Mouse (Mus musculus): ENCODE data around the gene Tns1.
"Not testable (repeated sequence)": the region's sequence is repeated elsewhere in the genome, so short reads cannot be mapped to it uniquely, and the experiment has no call there.

Tns1 gene

GRCm38 (mm10) chr1:74124021-74124981 is at the start of gene Tns1:
Tns1 (minus strand) TSS chr1:74124449.
- peak; percentile 82 for DNase-seq (ENCODE audit: low read depth, low spot score)

GRCm38 (mm10) chr1:74172722-74173121 is 48.5 kb upstream of the Tns1 start:
- DNase-seq (ENCODE audit: low read depth, low spot score), result no peak

- DNase-seq (ENCODE audit: low read depth, low spot score), result no peak
Observed at GRCm38 (mm10) chr1:74169721-74170120, 45.5 kb upstream of the Tns1 start.

GRCm38 (mm10) chr1:74167136-74167535 is 42.9 kb upstream of the Tns1 start:
- no peak for DNase-seq (ENCODE audit: low read depth, low spot score)

- no peak for DNase-seq (ENCODE audit: low read depth, low spot score)
Observed at GRCm38 (mm10) chr1:74160036-74160435, 35.8 kb upstream of the Tns1 start.

GRCm38 (mm10) chr1:74159613-74160012 is 35.4 kb upstream of the Tns1 start:
- not testable (repeated sequence) for DNase-seq (ENCODE audit: low read depth, low spot score)

- no peak for DNase-seq (ENCODE audit: low read depth, low spot score)
Observed at GRCm38 (mm10) chr1:74156381-74156910, 32.2 kb upstream of the Tns1 start.

GRCm38 (mm10) chr1:74155435-74156012 is 31.3 kb upstream of the Tns1 start:
- DNase-seq (ENCODE audit: low read depth, low spot score), result no peak

GRCm38 (mm10) chr1:74153461-74154184 is 29.4 kb upstream of the Tns1 start, which contains the start of gene Cxcr2:
Cxcr2 (plus strand) TSS chr1:74153989.
- no peak for DNase-seq (ENCODE audit: low read depth, low spot score)

- DNase-seq (ENCODE audit: low read depth, low spot score), result no peak
Observed at GRCm38 (mm10) chr1:74151091-74151490, 26.8 kb upstream of the Tns1 start.

GRCm38 (mm10) chr1:74150101-74150500 is 25.9 kb upstream of the Tns1 start:
- no peak for DNase-seq (ENCODE audit: low read depth, low spot score)

- no peak for DNase-seq (ENCODE audit: low read depth, low spot score)
Observed at GRCm38 (mm10) chr1:74149106-74149885, 25.0 kb upstream of the Tns1 start.

- DNase-seq (ENCODE audit: low read depth, low spot score), result peak; percentile 78
Observed at GRCm38 (mm10) chr1:74141781-74142180, 17.5 kb upstream of the Tns1 start.

GRCm38 (mm10) chr1:74139415-74139814 is 15.2 kb upstream of the Tns1 start:
- peak; percentile 61 for DNase-seq (ENCODE audit: low read depth, low spot score)

- DNase-seq (ENCODE audit: low read depth, low spot score), result no peak
Observed at GRCm38 (mm10) chr1:74135326-74135950, 11.2 kb upstream of the Tns1 start.

GRCm38 (mm10) chr1:74133954-74134353 is 9.7 kb upstream of the Tns1 start:
- DNase-seq (ENCODE audit: low read depth, low spot score), result no peak

GRCm38 (mm10) chr1:74132011-74132410 is 7.8 kb upstream of the Tns1 start:
- no peak for DNase-seq (ENCODE audit: low read depth, low spot score)

GRCm38 (mm10) chr1:74130883-74131659 is 6.8 kb upstream of the Tns1 start:
- no peak for DNase-seq (ENCODE audit: low read depth, low spot score)

GRCm38 (mm10) chr1:74124991-74125552 is 823 bp upstream of the Tns1 start, which contains the start of gene Rufy4:
Rufy4 (plus strand) TSS chr1:74125541.
- peak; percentile 90 for DNase-seq (ENCODE audit: low read depth, low spot score)
